Mouse (Mus musculus) olfactory bulb, adult 2 months (tissue): ENCODE measurements at regions not wholly inside any gene's neighbourhood (a gene's known extent, or its start where the extent isn't known, plus 50 kb on each side); places are given as distances from the start of the nearest gene placed in this dataset.

Source experiments
- H3K27ac ChIP-seq: fragments of 200-500 bp; 2 replicates; pipeline ENCODE4 v1.5.1; 2012; ENCODE audit warnings: low read depth, low read length; ENCODE audit not compliant: insufficient read depth
- H3K4me1 ChIP-seq: fragments of 200-500 bp; 2 replicates; pipeline ENCODE4 v1.6.1; 2012; ENCODE audit warnings: low read length; ENCODE audit not compliant: control insufficient read depth, insufficient read depth
- H3K4me3 ChIP-seq: fragments of 200-500 bp; 2 replicates; pipeline ENCODE4 v1.5.1; 2012; ENCODE audit warnings: mild to moderate bottlenecking, low read depth, low read length, moderate library complexity; ENCODE audit not compliant: insufficient read depth
- CTCF ChIP-seq: fragments of 200-500 bp; IDR thresholded peaks from 2 replicates; pipeline ENCODE4 v1.5.1; 2012; ENCODE audit warnings: low read depth, mild to moderate bottlenecking, low read length, moderate library complexity; ENCODE audit not compliant: insufficient read depth
- POLR2A ChIP-seq: fragments of 200-500 bp; IDR thresholded peaks from 2 replicates; pipeline ENCODE4 v1.6.1; 2012; ENCODE audit warnings: mild to moderate bottlenecking, low read depth, low read length, moderate library complexity; ENCODE audit not compliant: insufficient read depth
- WGBS: fragments of 180-500 bp; shearing (Covaris S2); methylation state at CpG from one replicate; pipeline ENCODE4 v1.1.7; 2018; 5-methylcytosine and 5-hydroxymethylcytosine counted together

- 88% methylated on average over 4 of the region's 4 CpGs for WGBS
- no peak overlapping the region for H3K4me3 ChIP-seq
- no peaks in the 10 kb centered on the region for H3K4me1 ChIP-seq
- TF ChIP-seq POLR2A (no peak), CTCF (no peak)
- H3K27ac ChIP-seq: no peak overlapping the region
Observed at GRCm38 (mm10) chr10:16578554-16579078, 1144.4 kb upstream of the Cited2 start.

GRCm38 (mm10) chr10:16580200-16580599 is 1142.8 kb upstream of the Cited2 start:
- Histone ChIP-seq H3K4me1 (no peaks in the 10 kb centered on the region), H3K4me3 (no peak overlapping the region), H3K27ac (no peak overlapping the region)
- TF ChIP-seq CTCF: no peak
- 25% methylated on average over 3 of the region's 3 CpGs for WGBS

DNA sequence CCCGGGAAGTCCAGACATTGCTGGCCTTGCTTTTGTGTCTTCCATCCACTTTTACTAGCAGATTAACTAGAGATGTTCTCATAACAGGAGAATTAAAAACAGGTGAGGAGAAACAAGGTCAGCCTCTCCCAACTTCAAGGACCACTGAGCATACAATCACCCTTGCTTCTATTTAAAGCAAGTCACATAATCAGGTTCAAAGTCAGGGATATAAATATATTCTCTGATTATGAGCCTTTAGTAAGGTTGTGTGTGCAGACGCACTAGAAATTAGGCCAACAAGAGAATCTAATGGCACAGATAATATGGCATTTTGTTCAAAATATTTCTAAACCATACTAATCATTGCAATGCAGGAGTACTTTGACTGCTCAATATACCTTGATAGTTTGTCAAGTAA is 1134.2 kb upstream of the Cited2 start:
- Histone ChIP-seq H3K4me3 (no peak overlapping the region), H3K4me1 (no peaks in the 10 kb centered on the region), H3K27ac (peak overlapping the region; percentile 15; the same call in 1 of the 2 replicates)
- WGBS: 82% methylated on average over 2 of the region's 2 CpGs
- TF ChIP-seq CTCF (no peak), POLR2A (no peak)

DNA sequence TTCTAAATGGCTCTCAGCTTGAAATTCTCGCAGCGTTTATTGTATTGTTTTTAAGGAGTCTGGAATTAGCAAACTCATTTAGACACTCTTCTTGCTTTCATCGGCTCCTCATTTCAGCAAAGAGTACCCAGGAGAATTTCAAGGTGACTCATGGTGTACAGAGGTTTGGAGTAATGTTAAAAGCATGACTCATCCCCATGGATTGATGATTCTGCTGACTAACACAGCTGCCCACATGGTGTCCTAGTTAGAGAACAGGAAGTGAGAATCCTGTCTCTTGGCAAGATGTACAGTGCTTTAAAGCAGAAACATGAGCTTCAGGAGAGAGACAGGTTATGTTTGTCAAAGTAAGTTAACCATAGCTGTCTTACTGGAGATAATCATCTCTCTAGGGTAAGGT is 1133.6 kb upstream of the Cited2 start:
- TF ChIP-seq POLR2A (no peak), CTCF (no peak)
- H3K27ac ChIP-seq: peak overlapping the region; percentile 73; the same call in 1 of the 2 replicates
- 30% methylated on average over 3 of the region's 3 CpGs for WGBS
- H3K4me1 ChIP-seq: no peaks in the 10 kb centered on the region
- H3K4me3 ChIP-seq: no peak overlapping the region

- no peaks in the 10 kb centered on the region for H3K4me1 ChIP-seq
- 87% methylated on average over 4 of the region's 4 CpGs for WGBS
- TF ChIP-seq CTCF (no peak), POLR2A (no peak)
- H3K27ac ChIP-seq: no peak overlapping the region
- H3K4me3 ChIP-seq: no peak overlapping the region
Observed at GRCm38 (mm10) chr10:16592870-16593269, 1130.1 kb upstream of the Cited2 start.

DNA sequence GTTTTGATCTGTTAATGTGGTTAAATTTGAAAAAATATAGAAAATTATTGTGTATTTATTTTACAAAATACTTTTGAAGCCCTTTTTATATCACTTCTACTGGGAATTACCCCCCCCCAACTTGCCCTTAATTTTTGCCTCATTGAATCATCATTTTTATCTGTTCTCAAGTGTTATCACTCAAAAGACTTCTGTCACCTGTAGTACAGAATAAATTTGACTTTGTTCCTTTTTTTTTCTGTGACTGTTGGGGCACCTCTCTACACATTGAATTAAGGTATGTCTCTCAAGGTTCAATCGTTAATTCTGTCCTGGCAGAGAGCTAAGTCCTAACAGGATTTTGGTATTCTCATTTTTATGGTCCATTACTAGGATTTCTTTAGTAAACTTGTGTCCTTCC is 1123.0 kb upstream of the Cited2 start:
- WGBS: 88% methylated on average over 1 of the region's 1 CpGs
- no peak overlapping the region for H3K4me3 ChIP-seq
- no peaks in the 10 kb centered on the region for H3K4me1 ChIP-seq
- H3K27ac ChIP-seq: no peak overlapping the region
- TF ChIP-seq CTCF: no peak
- no peak for TF ChIP-seq POLR2A

DNA sequence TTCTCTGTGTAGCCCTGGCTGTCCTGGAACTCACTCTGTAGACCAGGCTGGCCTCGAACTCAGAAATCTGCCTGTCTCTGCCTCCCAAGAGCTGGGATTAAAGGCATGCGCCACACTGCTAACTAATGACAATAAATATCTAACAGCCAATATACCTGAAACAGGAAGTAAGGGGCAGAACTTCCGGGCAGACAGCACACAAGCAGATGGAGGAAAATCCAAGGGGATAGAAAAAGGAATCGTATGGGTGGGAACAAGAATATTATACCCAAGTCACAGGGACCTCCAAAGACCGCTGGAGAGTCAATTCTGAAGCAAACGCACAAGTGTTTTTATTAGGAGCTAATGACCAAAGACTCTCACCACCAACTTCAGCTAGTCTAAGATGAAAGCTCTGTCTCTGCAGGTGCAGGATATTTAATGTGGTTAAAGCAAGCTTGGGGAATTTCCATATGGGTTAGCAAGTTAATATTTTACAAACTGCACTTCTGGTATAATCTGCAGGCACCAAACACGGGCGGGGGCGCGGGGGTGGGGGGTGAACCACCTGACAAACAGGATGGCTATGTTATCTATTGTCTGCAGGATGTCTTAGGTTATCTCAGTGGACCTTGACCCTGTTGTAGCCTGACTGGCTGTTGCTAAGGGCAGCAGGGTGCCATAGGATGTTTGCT is 1122.3 kb upstream of the Cited2 start:
- TF ChIP-seq CTCF (no peak), POLR2A (no peak)
- H3K4me1 ChIP-seq: no peaks in the 10 kb centered on the region
- H3K4me3 ChIP-seq: no peak overlapping the region
- WGBS: 92% methylated on average over 10 of the region's 10 CpGs
- no peak overlapping the region for H3K27ac ChIP-seq

- Histone ChIP-seq H3K27ac (no peak overlapping the region), H3K4me3 (no peak overlapping the region), H3K4me1 (no peaks in the 10 kb centered on the region)
- TF ChIP-seq CTCF (no peak), POLR2A (no peak)
- WGBS: 41% methylated on average over 1 of the region's 1 CpGs
Observed at GRCm38 (mm10) chr10:16601225-16601595, 1121.8 kb upstream of the Cited2 start.

GRCm38 (mm10) chr10:16608339-16608738 is 1114.7 kb upstream of the Cited2 start:
- WGBS: 94% methylated on average over 3 of the region's 3 CpGs
- Histone ChIP-seq H3K4me3 (no peak overlapping the region), H3K4me1 (no peaks in the 10 kb centered on the region), H3K27ac (no peak overlapping the region)
- TF ChIP-seq POLR2A (no peak), CTCF (no peak)
